Mouse (Mus musculus): ENCODE data around the gene Dnah8. TPM values are rescaled to one million over a fixed set of nuclear protein-coding genes. Genes with fewer than 3 reads are reported as not detected.

Gene Dnah8
- polyA plus RNA-seq, 1 experiment from 2014 or later = 0.58 TPM

- DNase-seq (ENCODE audit: low spot score) = no peak
- Histone ChIP-seq H3K36me3 (ENCODE audit: control insufficient read depth, insufficient read depth, low read length) (no peaks in the 10 kb centered on the region), H3K4me2 (ENCODE audit: low read length) (no peak overlapping the region), H3K4me3 (ENCODE audit: low read depth, low read length) (no peak overlapping the region), H3K9me3 (ENCODE audit: control insufficient read depth, low read length) (no peaks in the 10 kb centered on the region), H3K4me1 (replicated peaks; ENCODE audit: control insufficient read depth, insufficient read depth, low read length) (0 out of 2 replicates have a peak, but pooled peaks cover 4% of the 10 kb centered on the region), H3K27ac (ENCODE audit: low read depth) (no peak overlapping the region), H3K27me3 (replicated peaks; ENCODE audit: control insufficient read depth, insufficient read depth, low read length) (peaks cover 14% of the 10 kb centered on the region), H3K9ac (ENCODE audit: low read length) (no peak overlapping the region)
- WGBS = 49% methylated on average over 4 of the region's 4 CpGs
- ATAC-seq (replicated peaks; ENCODE audit: low FRiP score, low TSS enrichment, low read depth) = no peak
These were observed 283.4 kb downstream of the Dnah8 start for GRCm38 (mm10) chr17:30907577-30907976.

- Histone ChIP-seq H3K4me2 (ENCODE audit: low read length) (no peak overlapping the region), H3K4me1 (replicated peaks; ENCODE audit: control insufficient read depth, insufficient read depth, low read length) (0 out of 2 replicates have a peak, but pooled peaks cover 4% of the 10 kb centered on the region), H3K27ac (ENCODE audit: low read depth) (no peak overlapping the region), H3K4me3 (ENCODE audit: low read depth, low read length) (no peak overlapping the region), H3K27me3 (replicated peaks; ENCODE audit: control insufficient read depth, insufficient read depth, low read length) (0 out of 2 replicates have a peak, but pooled peaks cover 7% of the 10 kb centered on the region), H3K9me3 (ENCODE audit: control insufficient read depth, low read length) (no peaks in the 10 kb centered on the region), H3K36me3 (ENCODE audit: control insufficient read depth, insufficient read depth, low read length) (no peaks in the 10 kb centered on the region), H3K9ac (ENCODE audit: low read length) (no peak overlapping the region)
- 37% methylated on average over 27 of the region's 27 CpGs for WGBS
- DNase-seq (ENCODE audit: low spot score) (no peak), ATAC-seq (replicated peaks; ENCODE audit: low FRiP score, low TSS enrichment, low read depth) (no peak)
These were observed 286.9 kb downstream of the Dnah8 start for GRCm38 (mm10) chr17:30910866-30911731.

DNA sequence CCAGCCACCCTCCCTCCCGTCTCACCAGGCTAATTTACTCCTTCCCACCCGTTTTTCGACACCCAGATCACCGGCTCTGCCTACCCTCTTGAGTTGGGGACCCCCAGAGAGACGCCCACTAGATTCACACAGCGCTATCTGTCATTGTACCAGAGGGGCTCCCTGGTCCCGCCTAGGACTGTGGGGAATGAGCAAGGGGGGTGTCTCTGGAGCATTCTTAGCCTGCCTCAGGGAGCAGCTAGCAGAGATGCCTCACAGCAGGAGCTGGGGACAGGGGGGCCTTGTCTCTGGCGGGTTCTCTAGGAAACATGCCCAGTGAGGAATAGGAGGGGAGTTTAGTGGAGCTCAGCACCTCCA lies 287.6 kb downstream of the Dnah8 start:
- WGBS = 16% methylated on average over 8 of the region's 8 CpGs
- no peaks in the 10 kb centered on the region for H3K36me3 ChIP-seq (ENCODE audit: control insufficient read depth, insufficient read depth, low read length)
- no peak overlapping the region for H3K9ac ChIP-seq (ENCODE audit: low read length)
- no peak for DNase-seq (ENCODE audit: low spot score)
- H3K4me1 ChIP-seq (replicated peaks; ENCODE audit: control insufficient read depth, insufficient read depth, low read length) = 0 out of 2 replicates have a peak, but pooled peaks cover 4% of the 10 kb centered on the region
- no peak overlapping the region for H3K4me3 ChIP-seq (ENCODE audit: low read depth, low read length)
- 0 out of 2 replicates have a peak, but pooled peaks cover 7% of the 10 kb centered on the region for H3K27me3 ChIP-seq (replicated peaks; ENCODE audit: control insufficient read depth, insufficient read depth, low read length)
- H3K4me2 ChIP-seq (ENCODE audit: low read length) = no peak overlapping the region
- no peaks in the 10 kb centered on the region for H3K9me3 ChIP-seq (ENCODE audit: control insufficient read depth, low read length)
- H3K27ac ChIP-seq (ENCODE audit: low read depth) = no peak overlapping the region
- ATAC-seq (replicated peaks; ENCODE audit: low FRiP score, low TSS enrichment, low read depth) = no peak

DNA sequence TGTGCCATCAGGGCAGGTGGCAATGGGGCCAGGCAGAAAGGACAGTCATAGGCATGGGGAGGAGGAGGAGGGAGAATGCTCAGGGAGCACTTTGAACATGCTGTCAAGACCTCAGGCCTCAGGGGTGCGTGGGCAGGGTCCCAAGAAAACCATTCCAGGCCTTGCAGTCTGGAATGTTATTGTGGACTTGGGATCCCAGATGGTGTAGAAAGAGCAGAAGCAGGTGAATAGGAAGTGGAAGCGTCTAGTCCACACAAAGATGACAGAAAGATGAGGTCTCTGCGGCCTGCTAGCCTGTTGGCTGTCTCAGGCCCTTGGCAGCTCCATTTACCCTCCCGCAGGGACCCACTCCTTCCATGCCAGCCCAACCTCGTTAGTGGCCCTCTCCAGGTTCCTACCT lies 288.4 kb downstream of the Dnah8 start:
- H3K4me3 ChIP-seq (ENCODE audit: low read depth, low read length) = no peak overlapping the region
- H3K36me3 ChIP-seq (ENCODE audit: control insufficient read depth, insufficient read depth, low read length) = no peaks in the 10 kb centered on the region
- no peak overlapping the region for H3K4me2 ChIP-seq (ENCODE audit: low read length)
- H3K4me1 ChIP-seq (replicated peaks; ENCODE audit: control insufficient read depth, insufficient read depth, low read length) = 0 out of 2 replicates have a peak, but pooled peaks cover 4% of the 10 kb centered on the region
- no peak overlapping the region for H3K9ac ChIP-seq (ENCODE audit: low read length)
- H3K27ac ChIP-seq (ENCODE audit: low read depth) = no peak overlapping the region
- no peaks in the 10 kb centered on the region for H3K9me3 ChIP-seq (ENCODE audit: control insufficient read depth, low read length)
- WGBS = 47% methylated on average over 5 of the region's 5 CpGs
- 0 out of 2 replicates have a peak, but pooled peaks cover 7% of the 10 kb centered on the region for H3K27me3 ChIP-seq (replicated peaks; ENCODE audit: control insufficient read depth, insufficient read depth, low read length)
- ATAC-seq (replicated peaks; ENCODE audit: low FRiP score, low TSS enrichment, low read depth) (no peak), DNase-seq (ENCODE audit: low spot score) (no peak)

- DNase-seq (ENCODE audit: low spot score) (no peak), ATAC-seq (replicated peaks; ENCODE audit: low FRiP score, low TSS enrichment, low read depth) (no peak)
- no peaks in the 10 kb centered on the region for H3K9me3 ChIP-seq (ENCODE audit: control insufficient read depth, low read length)
- H3K4me2 ChIP-seq (ENCODE audit: low read length) = no peak overlapping the region
- H3K27ac ChIP-seq (ENCODE audit: low read depth) = no peak overlapping the region
- H3K4me1 ChIP-seq (replicated peaks; ENCODE audit: control insufficient read depth, insufficient read depth, low read length) = 0 out of 2 replicates have a peak, but pooled peaks cover 4% of the 10 kb centered on the region
- H3K9ac ChIP-seq (ENCODE audit: low read length) = no peak overlapping the region
- H3K27me3 ChIP-seq (replicated peaks; ENCODE audit: control insufficient read depth, insufficient read depth, low read length) = 0 out of 2 replicates have a peak, but pooled peaks cover 7% of the 10 kb centered on the region
- H3K4me3 ChIP-seq (ENCODE audit: low read depth, low read length) = no peak overlapping the region
- no peaks in the 10 kb centered on the region for H3K36me3 ChIP-seq (ENCODE audit: control insufficient read depth, insufficient read depth, low read length)
These were observed 290.1 kb downstream of the Dnah8 start for GRCm38 (mm10) chr17:30914264-30914663.

- Histone ChIP-seq H3K27ac (ENCODE audit: low read depth) (no peak overlapping the region), H3K9ac (ENCODE audit: low read length) (no peak overlapping the region), H3K9me3 (ENCODE audit: control insufficient read depth, low read length) (no peaks in the 10 kb centered on the region), H3K4me1 (replicated peaks; ENCODE audit: control insufficient read depth, insufficient read depth, low read length) (no peaks in the 10 kb centered on the region), H3K4me3 (ENCODE audit: low read depth, low read length) (no peak overlapping the region), H3K36me3 (ENCODE audit: control insufficient read depth, insufficient read depth, low read length) (no peaks in the 10 kb centered on the region), H3K4me2 (ENCODE audit: low read length) (no peak overlapping the region), H3K27me3 (replicated peaks; ENCODE audit: control insufficient read depth, insufficient read depth, low read length) (no peaks in the 10 kb centered on the region)
- ATAC-seq (replicated peaks; ENCODE audit: low FRiP score, low TSS enrichment, low read depth) (no peak), DNase-seq (ENCODE audit: low spot score) (no peak)
- WGBS = 62% methylated on average over 4 of the region's 4 CpGs
These were observed 299.4 kb downstream of the Dnah8 start for GRCm38 (mm10) chr17:30923566-30923965.

Other genes starting within 250 kb of the Dnah8 start
- 49.8 and 53.7 TPM in 2 replicates for gene Btbd9, start 47.9 kb upstream of the Dnah8 start, polyA plus RNA-seq (2014; fragmentation: Nextera tagmentation; extraction: Ambion mirVana)
- gene Glo1, start 2.5 kb downstream of the Dnah8 start, polyA plus RNA-seq (2014; fragmentation: Nextera tagmentation; extraction: Ambion mirVana) = 223 and 233 TPM in 2 replicates